Mouse (Mus musculus): Measurements from ENCODE around the gene Sh2b2.

The Sh2b2 gene

DNA sequence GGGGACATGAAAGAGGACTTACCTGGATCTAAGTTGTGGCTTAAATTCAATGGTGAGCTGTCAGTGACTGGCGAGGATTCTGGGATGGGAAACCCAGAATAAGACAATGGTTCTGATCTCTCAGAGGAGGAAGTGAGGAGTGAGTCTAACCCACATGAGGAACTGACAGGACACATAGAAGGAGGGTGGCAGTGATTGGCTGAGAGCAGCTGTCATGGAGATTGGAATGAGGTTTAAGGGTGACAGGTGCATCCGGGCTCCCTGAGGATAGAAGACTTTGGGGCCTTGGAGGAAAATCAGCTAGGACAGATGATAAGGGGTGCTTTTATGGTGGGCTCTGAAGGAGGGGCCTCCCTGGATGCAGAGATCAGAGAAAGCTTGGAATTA, at the start of gene Sh2b2:
Gene Sh2b2 (minus strand): TSS at position 105 of the 387 bp plus-strand sequence.
- no peak for DNase-seq (ENCODE audit: low spot score in 2 of 2)

DNA sequence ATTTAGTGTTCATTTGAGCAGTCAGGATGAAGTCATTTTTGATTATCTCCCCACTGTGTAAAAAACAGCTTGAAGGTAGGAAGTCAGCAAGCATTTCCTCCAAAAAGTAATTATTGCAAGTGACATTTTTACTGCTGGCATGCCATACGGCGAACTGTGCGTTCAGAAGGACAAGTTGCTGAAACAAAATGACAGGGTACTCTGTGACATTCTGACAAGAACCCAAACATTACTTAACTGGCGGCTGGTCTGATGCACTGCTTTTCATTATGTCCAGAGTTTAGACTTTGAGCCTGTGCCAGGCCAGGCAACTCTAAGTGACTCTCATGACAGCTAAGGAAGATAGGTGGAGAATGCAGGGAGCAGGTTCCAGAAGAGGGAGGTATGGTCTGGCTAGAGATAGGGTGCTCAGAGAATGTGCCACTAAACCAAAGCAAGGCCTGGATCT, 46.6 kb upstream of the Sh2b2 start:
- DNase-seq (ENCODE audit: low spot score in 2 of 2): no peak

DNA sequence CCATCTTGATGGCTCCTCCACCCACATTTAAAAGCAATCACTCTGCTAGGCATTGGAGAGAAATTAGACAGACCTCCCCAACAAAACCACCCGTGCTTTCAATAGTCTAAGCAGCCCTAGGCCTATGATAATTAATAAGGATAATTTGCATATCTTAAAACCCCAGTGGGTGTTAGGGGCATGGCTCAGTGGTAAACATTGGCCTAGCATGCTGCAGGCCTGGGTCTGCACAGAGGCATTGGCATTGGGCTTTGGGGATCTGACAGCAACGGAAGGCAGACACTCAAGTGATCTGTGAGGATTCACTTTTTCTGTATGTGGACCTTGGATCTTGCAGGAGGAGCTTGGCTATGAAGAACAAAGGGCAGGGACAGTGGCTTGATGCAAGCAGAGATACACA, 46.0 kb upstream of the Sh2b2 start:
- no peak for DNase-seq (ENCODE audit: low spot score in 2 of 2)

DNA sequence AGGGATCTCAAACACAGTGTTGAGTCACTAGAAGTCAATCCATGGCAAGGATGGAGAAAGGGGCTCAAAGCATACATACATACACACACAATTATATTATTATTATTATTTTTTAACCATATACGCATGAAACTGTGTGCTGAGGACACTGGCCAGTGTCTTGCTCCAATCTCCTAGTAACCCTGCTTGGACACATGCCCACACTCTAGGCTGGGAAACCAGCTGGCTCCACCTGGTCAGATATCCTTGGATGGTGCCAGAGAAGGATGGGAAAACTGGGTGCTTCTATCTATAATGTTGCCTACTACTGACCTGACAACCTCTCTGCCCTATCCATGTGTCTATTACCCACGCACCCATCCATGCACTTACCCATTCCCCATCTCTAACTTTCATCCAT, 45.2 kb upstream of the Sh2b2 start:
- DNase-seq (ENCODE audit: low spot score in 2 of 2): no peak

GRCm38 (mm10) chr5:136289776-136290175, 43.4 kb upstream of the Sh2b2 start:
- no peak for DNase-seq (ENCODE audit: low spot score in 2 of 2)

DNA sequence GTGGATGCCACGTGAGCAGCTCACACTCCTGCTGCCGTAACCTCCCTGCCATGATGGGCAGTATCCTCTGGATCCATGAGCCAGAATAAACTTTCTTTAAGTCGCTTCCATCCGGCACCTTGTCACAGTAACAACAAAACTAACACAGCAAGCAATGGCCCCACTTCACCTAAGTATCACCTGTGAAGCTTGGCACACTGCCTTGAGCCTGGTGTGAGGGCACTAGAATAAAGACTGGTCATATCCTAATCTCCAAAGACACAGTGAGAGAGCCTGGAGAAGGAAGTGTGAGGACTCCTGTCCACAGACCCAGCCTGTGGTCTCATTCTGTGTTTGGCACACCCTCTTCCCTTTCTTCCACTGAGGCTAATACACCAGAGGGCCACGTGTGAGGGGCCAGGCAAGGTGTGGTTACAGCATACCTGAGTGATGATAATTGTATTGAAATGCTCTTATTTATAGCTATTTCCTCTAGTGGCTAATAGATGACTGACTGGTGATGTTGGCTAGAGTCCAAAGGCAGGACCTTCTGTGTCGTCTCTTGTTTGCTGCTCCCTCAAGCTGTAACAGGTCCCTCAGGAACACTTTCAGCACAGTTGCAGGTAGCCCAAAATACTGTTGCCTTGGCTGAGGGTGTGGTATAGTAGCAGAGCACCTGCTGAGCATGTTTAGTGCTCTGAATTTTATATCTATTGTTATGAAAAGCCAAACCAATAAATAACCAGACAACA, 42.2 kb upstream of the Sh2b2 start:
- DNase-seq (ENCODE audit: low spot score in 2 of 2): no peak

DNA sequence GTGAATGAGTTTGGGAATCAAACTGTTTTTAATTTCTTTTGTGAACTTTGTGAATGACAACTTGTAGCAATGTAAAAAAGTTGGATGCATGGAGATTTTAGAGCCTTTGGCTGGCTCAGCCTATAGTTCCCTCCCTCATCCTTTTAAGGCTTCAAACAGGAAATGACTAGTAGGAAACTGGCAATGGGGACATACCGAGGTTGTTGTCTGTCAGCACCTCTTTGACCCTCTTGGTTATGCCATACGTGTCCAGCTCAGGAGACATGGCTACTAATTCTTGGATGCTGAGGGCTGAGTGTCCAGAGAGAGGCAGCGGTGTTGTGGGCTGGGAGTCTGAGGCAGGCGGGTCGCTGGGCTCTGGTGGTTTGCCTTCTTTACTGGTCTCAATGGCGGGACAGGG, 40.2 kb upstream of the Sh2b2 start:
- DNase-seq (ENCODE audit: low spot score in 2 of 2): no peak

- DNase-seq (ENCODE audit: low spot score in 2 of 2): peak in 1 of 2 experiments; percentile 22
Measured at GRCm38 (mm10) chr5:136285106-136285505, 38.8 kb upstream of the Sh2b2 start.

- DNase-seq (ENCODE audit: low spot score in 2 of 2): peak in 1 of 2 experiments; percentile 20
Measured at GRCm38 (mm10) chr5:136281351-136281750, 35.0 kb upstream of the Sh2b2 start.

DNA sequence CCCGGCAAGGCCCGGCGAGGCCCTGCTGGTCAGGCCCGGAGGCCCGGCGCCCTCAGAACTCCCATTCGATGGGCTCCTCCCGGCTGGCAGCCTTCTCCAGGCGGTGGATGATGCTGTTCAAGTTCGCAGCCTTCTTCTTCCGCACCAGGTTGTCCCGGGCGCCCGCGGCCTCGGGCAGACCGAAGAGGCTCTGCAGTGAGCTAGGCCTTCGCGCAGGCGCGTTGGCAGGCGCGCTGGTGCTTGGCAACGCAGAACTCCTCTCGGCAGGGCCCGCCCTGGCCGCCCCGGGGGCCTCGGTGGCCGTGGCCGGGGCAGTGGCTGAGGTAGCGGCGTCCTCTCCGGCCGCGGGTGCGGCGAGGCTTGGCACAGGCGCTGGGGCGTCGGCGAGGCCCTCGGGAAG, 28.4 kb upstream of the Sh2b2 start:
- DNase-seq (ENCODE audit: low spot score in 2 of 2): no peak

DNA sequence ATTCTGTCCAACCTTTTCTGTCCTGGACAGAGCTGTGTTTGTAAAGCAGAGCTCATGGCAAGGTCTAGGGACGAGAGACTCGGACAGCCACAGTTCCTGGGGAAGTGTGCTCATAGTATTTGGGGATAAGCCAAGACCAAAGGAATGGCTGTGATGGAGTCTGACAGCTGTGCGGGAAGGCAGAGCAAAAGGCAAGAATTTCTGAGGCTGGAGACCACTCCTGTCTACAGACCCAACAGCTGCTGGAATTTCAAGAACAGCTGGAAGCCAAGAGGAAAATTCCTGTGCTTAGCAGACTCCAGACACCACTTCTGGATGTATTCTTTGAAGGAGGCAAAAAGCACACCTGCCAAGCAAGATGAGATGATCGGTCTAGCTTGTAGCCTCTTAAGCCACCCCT, 23.6 kb upstream of the Sh2b2 start:
- no peak for DNase-seq (ENCODE audit: low spot score in 2 of 2)

DNA sequence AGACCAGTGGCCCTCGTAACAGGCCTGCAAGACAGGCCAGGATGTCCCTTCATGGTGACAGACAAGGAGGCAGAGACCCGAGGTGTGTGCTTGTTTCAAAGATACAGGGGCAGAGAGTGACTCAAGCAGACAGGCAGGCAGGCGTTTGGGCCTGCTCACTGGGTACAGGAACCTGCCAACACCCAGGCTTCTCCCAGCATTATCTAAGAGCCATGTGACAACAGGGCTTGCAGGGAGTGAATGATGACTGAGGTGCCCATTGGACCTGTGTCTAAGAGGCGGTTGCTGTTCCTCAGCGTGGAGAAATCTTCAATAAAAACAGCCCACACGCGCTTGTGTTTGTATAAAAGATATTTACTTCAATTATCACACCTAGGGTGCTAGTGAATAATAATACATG, 19.7 kb upstream of the Sh2b2 start:
- no peak for DNase-seq (ENCODE audit: low spot score in 2 of 2)

DNA sequence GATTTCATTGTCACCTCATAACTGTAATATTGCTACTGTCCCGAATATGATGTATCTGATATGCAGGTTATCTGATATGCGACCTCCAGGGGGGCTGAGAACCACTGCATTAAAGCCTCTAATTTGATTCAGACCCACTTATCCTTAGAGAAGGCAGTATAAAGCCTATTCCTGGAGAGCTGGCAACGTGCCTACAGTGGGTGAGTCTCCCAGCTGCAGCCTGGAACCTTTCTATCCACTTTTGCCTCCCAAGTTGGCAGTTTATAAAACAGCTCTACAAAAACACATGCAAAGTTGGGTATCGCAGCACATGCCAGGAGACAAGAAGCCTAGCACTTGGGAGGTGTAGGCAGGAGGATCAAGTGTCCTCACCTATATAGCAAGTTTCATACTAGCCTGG, 17.0 kb upstream of the Sh2b2 start:
- no peak for DNase-seq (ENCODE audit: low spot score in 2 of 2)

- peak in 1 of 2 experiments; percentile 69 for DNase-seq (ENCODE audit: low spot score in 2 of 2)
Measured at GRCm38 (mm10) chr5:136258919-136259318, 12.6 kb upstream of the Sh2b2 start.

GRCm38 (mm10) chr5:136252899-136253298, 6.5 kb upstream of the Sh2b2 start:
- DNase-seq (ENCODE audit: low spot score in 2 of 2): peak in 1 of 2 experiments; percentile 85

DNA sequence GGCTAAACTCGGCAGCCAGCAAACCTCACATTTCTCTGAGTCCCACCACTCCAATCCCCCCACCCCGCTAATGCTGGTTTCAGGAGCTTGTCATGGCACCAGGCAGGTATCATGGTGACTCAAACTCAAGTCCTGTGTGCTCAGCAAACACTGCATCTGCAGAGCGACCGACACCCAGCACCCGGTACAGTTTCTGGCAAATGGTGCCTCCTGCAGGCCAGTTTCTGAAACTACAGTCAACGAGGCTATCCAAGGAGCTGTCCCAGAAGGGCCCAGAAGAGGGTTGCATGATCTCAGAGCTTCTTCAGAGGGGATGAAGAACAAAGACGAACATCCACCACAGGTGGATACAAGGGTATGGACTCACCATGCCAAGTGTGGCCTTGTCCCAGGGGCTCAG, 4.6 kb upstream of the Sh2b2 start:
- peak in 1 of 2 experiments; percentile 22 for DNase-seq (ENCODE audit: low spot score in 2 of 2)

GRCm38 (mm10) chr5:136248441-136248840, 2.1 kb upstream of the Sh2b2 start:
- DNase-seq (ENCODE audit: low spot score in 2 of 2): no peak

DNA sequence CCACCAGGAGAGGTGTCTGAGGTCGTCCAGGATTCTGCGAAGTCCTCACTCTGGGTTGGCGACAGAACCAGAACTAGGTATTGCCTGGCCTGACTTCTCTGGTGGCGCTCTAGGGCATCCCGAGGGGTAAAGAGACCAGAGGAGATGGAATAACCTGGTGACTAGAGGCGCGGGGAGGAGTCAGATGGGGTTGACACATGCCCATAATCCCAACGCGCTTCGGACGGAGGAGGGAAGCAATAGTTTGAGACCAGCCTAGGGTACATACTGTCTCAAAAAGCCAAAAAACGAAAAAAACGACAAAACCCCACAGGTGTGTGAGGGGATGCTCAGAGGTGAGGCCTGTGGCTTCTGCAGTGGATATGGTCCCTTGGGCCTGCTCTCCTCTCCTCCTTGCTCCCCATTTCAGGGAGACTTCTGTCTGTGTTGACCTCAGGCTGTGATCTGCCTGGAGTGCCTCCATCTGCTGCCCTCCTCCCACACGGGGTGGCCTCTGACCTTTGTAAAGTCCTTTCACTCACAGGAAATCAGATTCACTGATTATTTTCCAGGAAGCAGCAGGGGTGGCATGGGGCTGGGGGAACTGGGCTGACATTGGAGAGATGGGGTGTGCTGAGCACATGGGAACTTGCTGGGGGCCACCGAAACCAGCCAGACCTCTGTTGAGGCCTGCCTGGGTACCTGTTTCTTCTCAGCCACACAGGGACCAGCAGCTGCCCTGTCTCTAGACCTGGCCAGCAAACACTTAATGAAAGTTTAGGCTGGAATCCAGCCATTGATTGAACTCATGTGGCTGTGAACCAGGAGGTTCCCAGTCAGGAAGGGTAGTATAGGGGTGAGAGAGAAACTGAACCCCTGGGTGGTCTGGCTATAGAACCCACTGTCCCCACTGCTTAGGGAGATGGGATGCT, 560 bp downstream of the Sh2b2 start:
- no peak for DNase-seq (ENCODE audit: low spot score in 2 of 2)

DNA sequence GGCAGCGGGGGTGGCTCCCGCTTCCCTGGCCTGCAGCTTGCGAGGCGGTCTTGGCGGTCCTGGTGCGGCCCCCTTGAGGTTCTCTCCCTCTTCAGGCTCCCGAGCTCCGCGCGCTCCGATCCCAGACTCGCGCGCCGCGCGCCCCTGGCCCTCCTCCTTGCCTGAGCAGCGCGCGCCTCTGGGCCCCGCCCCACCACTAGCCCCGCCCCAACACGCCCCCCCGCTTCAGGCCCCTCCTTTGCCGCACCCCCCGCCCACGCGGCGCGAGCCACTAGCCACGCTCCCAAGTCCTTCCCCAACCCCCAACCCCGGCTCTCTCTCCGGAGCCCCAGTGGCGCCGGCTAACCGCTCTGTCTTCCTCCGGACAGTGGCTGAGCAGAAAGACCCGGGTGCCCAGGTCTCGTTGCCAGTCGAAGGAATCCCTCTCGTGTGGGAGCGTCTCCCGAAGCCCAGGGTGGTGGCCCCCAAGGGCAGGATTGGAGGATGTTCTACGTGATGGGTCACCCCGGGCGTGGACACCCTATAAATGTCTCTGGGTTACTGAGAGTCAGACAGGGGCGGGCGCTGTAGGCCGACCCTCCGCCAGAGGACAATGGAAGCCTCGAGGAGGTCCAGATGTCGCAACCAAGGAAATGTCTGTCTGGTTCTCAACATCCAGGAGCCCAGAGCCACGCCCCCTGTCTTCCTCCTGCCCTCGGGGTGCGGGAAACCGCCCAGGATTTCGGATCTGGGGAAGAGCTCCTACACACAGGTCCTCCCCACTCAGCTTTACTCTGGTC, 1.4 kb downstream of the Sh2b2 start:
- peak; percentile 46 to 79 for DNase-seq (ENCODE audit: low spot score in 2 of 2)

DNA sequence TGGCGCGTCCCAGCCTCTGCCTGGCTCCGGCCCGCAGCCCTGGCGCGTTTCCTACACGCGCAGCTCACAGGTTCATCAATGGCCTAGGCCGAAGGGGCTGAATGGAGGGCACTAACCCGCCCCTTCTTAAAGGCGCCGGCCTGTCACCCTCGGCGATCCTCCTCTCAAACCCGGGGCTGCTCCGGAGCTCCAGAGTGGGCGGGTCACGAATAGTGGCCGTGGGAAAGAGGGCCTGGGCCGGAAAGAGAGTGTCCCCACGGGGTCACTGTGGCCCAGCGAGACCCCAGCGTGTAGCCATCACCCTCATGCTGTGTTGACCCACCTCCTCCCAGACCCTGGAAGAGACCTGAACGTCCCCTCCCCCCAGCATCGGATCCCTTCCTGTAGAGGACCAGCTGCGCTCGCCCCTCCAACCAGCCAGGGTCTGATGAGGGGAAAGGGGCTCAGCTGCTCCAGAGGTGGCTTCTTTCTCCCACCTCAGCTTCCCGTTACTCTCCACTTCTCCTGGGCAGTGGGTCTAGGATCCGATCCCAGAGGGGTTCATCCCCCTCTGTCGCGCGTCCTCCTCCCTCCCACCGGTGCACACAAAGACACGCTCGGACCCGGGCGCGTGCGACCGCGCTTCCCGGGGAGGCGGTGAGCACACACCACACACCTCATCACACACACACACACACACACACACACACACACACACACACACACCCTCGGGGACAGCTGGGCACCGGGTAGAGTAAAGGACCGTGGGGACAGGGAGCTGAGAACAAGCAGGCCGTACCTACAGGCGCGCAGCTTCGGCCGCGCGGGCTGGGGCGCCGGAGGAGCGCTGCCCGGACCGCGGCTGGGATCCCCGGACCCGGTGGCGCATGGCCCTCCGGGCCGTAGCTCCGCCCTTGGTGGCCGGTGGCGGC, 2.2 kb downstream of the Sh2b2 start:
- peak in 1 of 2 experiments; percentile 20 for DNase-seq (ENCODE audit: low spot score in 2 of 2)

DNA sequence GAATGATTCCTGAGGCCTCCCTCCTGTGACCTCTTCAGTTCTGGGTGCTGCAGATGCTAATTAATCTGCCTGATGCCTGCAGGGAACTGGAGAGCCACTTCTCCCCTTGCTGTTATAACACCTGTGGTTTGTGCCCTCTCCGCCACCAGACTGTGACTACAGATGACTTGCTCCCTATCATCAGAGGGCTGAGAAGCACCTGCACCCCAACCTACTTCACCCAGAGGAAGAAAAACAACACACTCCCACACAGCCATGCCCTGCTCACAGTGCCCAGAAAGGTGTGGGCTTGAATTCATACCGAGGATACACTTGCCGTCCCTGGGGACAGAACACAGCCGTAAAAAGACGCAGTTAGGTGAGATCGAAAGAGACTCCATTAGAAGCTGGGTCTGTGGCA, 5.2 kb downstream of the Sh2b2 start:
- DNase-seq (ENCODE audit: low spot score in 2 of 2): no peak
